Mouse (Mus musculus) thymus, postnatal 0 days (tissue): ENCODE results near the gene Grk6. TPM values are rescaled to one million over a fixed set of nuclear protein-coding genes. Genes with fewer than 3 reads are reported as not detected.
A peak's percentile ranks its signal among the peaks of the same experiment; 100 is the strongest.

Experiments used
- DNase-seq: peaks from one replicate; pipeline ENCODE4 v3.0.0-alpha.2; 2015; ENCODE audit warnings: low spot score
- polyA plus RNA-seq: library from polyadenylated mRNA; unstranded; fragments of >200 nt; fragmentation: Nextera tagmentation; extraction: Ambion mirVana; gene quantifications from 2 replicates; pipeline ENCODE4 v1.2.1, GENCODE M21; 2015

Gene Grk6
- 76.9 and 87.8 TPM in 2 replicates for polyA plus RNA-seq

GRCm38 (mm10) chr13:55444937-55445315 is at the start of gene Grk6:
Gene Grk6 (plus strand): TSS chr13:55445072.
- DNase-seq = peak; percentile 99

- no peak for DNase-seq
These were observed 46.8 kb upstream of the Grk6 start, which contains the start of gene Slc34a1 for GRCm38 (mm10) chr13:55398088-55398487. Gene Slc34a1 (plus strand): TSS chr13:55398187.

- no peak for DNase-seq
These were observed 45.4 kb upstream of the Grk6 start for GRCm38 (mm10) chr13:55399300-55400038.

- no peak for DNase-seq
These were observed 44.9 kb upstream of the Grk6 start for GRCm38 (mm10) chr13:55400039-55400346.

GRCm38 (mm10) chr13:55403266-55403665 is 41.6 kb upstream of the Grk6 start:
- no peak for DNase-seq

- DNase-seq = no peak
These were observed 40.7 kb upstream of the Grk6 start for GRCm38 (mm10) chr13:55403935-55404852.

GRCm38 (mm10) chr13:55404853-55405782 is 39.8 kb upstream of the Grk6 start:
- DNase-seq = peak; percentile 96

- DNase-seq = no peak
These were observed 39.0 kb upstream of the Grk6 start for GRCm38 (mm10) chr13:55405783-55406390.

- no peak for DNase-seq
These were observed 37.5 kb upstream of the Grk6 start for GRCm38 (mm10) chr13:55407341-55407740.

- DNase-seq = no peak
These were observed 36.2 kb upstream of the Grk6 start for GRCm38 (mm10) chr13:55408546-55409120.

GRCm38 (mm10) chr13:55411826-55412225 is 33.0 kb upstream of the Grk6 start:
- no peak for DNase-seq

- no peak for DNase-seq
These were observed 32.1 kb upstream of the Grk6 start for GRCm38 (mm10) chr13:55412643-55413307.

- DNase-seq = no peak
These were observed 31.5 kb upstream of the Grk6 start for GRCm38 (mm10) chr13:55413333-55413732.

- no peak for DNase-seq
These were observed 30.0 kb upstream of the Grk6 start, which contains the start of gene Pfn3 for GRCm38 (mm10) chr13:55414743-55415380. Gene Pfn3 (minus strand): TSS chr13:55415232.

- peak; percentile 86 for DNase-seq
These were observed 26.9 kb upstream of the Grk6 start for GRCm38 (mm10) chr13:55418004-55418403.

- DNase-seq = no peak
These were observed 25.7 kb upstream of the Grk6 start for GRCm38 (mm10) chr13:55419142-55419541.

- no peak for DNase-seq
These were observed 24.6 kb upstream of the Grk6 start for GRCm38 (mm10) chr13:55420018-55420932.
